Mouse (Mus musculus): ENCODE results near the gene Dock3. TPM values are rescaled to one million over a fixed set of nuclear protein-coding genes. Genes with fewer than 3 reads are reported as not detected.

Dock3 gene
- polyA plus RNA-seq, 1 experiment from 2014 or later: 0.19 TPM

DNA sequence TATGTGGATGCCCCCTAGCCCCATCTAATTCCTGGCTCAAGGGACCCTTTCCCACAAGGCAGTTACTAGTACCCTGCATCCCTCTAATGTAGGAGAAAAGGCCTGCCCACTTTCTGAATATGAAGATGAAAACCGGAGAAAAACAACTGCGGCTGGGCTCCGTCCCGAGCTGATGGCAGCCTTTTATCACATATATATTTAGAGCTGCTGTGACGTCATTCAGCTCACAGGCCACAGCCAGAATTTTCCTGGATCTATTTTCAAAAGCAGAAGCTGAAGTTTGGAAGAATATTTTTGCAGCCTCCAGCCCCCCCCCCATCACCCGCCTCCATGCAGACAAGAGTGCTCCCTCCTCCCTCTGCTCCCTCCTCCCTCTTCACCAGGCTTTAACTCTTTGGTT is 27.9 kb upstream of the Dock3 start:
- in situ Hi-C loops (cut with MboI; ENCODE audit: low pct_unique_long_range_greater_than_20kb): no loop called here
- no peak for TF ChIP-seq CTCF (IDR thresholded peaks at IDR 0.05)
- no peak for ATAC-seq
- no peaks in the 10 kb centered on the region for H3K27me3 ChIP-seq
- ChIA-PET POLR2A (no interaction called here), CTCF (interaction anchor here (1.5 kb wide), 1 partner anchor 12 kb away, joined by 5 read pairs; no protein-coding TSS in a partner anchor)
- no peak for DNase-seq (ENCODE audit: low read depth, low spot score)

DNA sequence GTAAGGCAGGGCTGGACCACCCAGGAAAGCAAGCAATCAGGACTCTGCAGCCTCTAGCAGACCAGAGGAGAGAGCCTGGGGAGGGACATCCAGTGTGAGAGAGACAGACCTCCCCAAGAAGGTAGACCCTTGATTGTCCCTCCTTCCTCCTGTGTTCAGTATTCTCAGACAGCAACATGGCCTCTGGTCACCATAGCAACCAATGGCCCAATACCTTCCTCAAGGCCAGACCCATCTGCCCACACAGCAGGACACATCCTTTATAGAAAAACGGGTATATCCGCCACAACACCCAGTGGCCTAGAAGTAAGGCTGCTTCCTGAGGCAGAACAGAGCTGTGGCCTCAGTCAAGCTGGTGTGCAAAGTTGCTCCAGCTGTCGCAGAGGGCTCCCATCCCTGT is 23.9 kb upstream of the Dock3 start:
- POLR2A ChIA-PET: no interaction called here
- in situ Hi-C loops (cut with MboI; ENCODE audit: low pct_unique_long_range_greater_than_20kb): no loop called here
- H3K27me3 ChIP-seq: no peaks in the 10 kb centered on the region
- CTCF ChIA-PET: no interaction called here
- DNase-seq (ENCODE audit: low read depth, low spot score) (no peak), ATAC-seq (no peak)
- no peak for TF ChIP-seq CTCF (IDR thresholded peaks at IDR 0.05)

DNA sequence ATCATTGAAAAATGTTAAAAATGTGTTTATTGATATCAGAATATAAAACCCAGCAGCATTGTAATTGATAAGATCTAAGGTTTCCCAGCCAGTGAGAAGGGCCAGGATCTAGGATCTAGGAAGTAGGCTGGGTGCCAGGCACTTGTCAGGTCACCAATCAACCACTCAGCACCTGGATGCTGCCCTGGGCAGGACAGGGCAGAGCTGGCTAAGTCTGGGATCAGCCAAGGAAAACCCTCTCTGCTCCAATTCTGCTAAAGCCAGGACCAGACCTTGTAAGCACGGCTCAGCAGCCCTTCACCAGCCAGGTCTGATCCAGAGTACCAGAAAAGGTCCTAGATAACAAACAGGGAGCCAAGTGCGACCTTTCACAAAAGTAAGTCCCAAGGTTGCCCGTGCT is 23.2 kb upstream of the Dock3 start:
- in situ Hi-C loops (cut with MboI; ENCODE audit: low pct_unique_long_range_greater_than_20kb): no loop called here
- ChIA-PET CTCF (no interaction called here), POLR2A (no interaction called here)
- H3K27me3 ChIP-seq: no peaks in the 10 kb centered on the region
- no peak for TF ChIP-seq CTCF (IDR thresholded peaks at IDR 0.05)
- DNase-seq (ENCODE audit: low read depth, low spot score) (no peak), ATAC-seq (no peak)

DNA sequence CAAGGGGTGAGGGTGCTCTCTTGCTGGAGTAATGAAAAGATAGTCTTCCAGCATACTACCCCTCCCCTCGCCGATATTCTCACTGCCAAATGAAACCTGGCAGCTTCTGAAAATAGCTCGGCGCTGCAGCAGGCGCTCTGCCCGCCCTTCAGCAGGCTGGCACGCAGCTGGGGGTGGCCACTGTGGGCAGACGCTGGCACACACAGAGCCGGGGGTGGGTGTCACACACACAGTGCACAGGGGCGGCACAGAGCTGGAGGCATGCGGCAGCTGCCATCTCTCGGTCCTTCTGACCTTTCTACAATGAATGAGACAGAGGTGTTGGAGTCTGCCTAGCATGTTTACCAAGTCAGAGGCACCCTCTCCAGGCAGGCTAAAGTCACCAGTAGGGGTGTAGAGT is 22.8 kb upstream of the Dock3 start:
- in situ Hi-C loops (cut with MboI; ENCODE audit: low pct_unique_long_range_greater_than_20kb): no loop called here
- ChIA-PET POLR2A (no interaction called here), CTCF (interaction anchor here (0.9 kb wide), 1 partner anchor 59 kb away, joined by 3 read pairs; no protein-coding TSS in a partner anchor)
- no peaks in the 10 kb centered on the region for H3K27me3 ChIP-seq
- ATAC-seq: no peak
- DNase-seq (ENCODE audit: low read depth, low spot score): no peak
- TF ChIP-seq CTCF (IDR thresholded peaks at IDR 0.05): no peak

DNA sequence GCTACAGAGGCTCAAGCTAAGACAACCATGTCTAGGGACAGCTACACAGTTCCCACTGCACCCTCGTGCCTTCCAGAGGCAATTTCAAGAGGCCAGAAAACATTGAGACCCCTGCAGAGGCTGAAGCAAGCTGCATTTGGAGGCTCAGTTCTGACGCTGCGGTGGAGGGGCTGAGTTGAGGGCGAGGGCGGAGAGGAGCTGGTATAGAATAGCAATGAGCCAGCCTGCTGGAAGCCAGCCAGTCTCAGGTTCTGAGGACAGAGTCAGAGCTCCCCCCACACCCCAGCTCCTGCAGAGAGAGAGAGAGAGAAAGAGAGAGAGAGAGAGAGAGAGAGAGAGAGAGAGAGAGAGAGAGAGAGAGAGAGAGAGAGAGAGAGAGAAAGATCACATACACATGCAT is 20.5 kb upstream of the Dock3 start:
- CTCF ChIA-PET: no interaction called here
- POLR2A ChIA-PET: no interaction called here
- in situ Hi-C loops (cut with MboI; ENCODE audit: low pct_unique_long_range_greater_than_20kb): no loop called here
- TF ChIP-seq CTCF (IDR thresholded peaks at IDR 0.05): no peak
- H3K27me3 ChIP-seq: no peaks in the 10 kb centered on the region
- ATAC-seq (no peak), DNase-seq (ENCODE audit: low read depth, low spot score) (no peak)

DNA sequence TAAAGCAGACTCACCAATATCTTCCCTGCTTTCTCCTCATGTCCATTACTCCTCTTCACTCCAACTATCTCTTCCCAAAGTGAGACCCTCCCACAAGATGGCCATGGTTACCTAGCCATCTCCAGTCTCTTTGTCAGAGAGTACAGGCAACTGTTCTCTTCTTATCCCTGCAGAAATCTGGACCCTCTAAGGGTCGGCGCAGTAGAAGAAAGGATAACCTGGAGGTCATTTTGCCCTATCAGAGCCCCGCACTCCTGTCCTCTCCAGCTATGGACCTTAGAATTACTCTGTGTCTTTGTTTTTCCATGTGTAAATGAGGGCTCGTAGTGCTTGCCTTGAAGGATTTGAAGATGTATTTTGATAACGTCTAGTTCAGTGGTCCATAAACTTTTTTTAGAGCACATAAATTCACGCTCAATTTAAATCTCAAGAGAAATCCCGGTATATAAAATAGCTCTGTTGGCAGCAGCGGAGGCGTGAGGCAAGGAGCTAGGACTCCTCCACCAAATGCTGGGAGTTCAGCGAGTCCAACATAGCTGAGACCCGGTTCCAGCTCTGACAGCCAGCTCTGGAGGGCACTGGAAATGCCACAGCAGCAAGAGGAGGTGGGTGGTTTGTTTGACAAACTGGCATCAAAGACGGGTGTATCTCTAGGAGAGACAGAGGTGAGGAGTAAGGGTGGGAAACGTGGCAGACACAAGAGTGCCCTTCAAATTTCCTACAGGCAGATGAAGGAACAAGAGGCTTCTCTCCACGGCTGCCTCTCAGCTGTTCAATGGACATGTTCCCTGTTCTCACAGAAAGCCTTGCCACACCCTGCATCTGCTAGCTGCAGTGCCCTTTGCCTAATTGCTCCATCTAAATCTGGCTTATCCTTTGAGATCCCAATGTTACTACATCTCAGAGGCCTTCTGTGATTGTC is 19.0 kb upstream of the Dock3 start:
- ChIA-PET CTCF (no interaction called here), POLR2A (no interaction called here)
- no peaks in the 10 kb centered on the region for H3K27me3 ChIP-seq
- DNase-seq (ENCODE audit: low read depth, low spot score): no peak
- TF ChIP-seq CTCF (IDR thresholded peaks at IDR 0.05): no peak
- ATAC-seq: no peak
- in situ Hi-C loops (cut with MboI; ENCODE audit: low pct_unique_long_range_greater_than_20kb): no loop called here

DNA sequence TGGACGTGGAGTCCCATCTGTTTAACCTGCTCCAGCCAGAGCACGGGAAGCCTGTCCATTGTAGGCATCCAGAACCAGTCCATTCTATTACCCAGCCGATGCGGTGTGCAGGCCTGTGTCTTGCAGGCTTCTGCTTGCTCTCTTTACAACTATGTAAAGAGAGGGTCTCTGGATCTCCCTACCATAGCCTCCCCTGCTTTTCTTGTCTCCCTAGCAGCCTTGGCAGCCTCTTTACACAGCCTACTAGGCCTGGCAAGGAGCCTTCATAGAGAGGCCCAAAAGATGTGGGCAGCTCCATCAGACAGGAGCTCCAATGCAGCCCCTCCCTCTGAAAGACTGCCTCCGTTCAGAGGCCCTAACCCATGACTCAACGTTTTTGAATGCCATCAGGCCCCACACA is 17.4 kb upstream of the Dock3 start:
- POLR2A ChIA-PET: no interaction called here
- CTCF ChIA-PET: no interaction called here
- in situ Hi-C loops (cut with MboI; ENCODE audit: low pct_unique_long_range_greater_than_20kb): loop anchor here (5.0 kb wide), 1 partner anchor 38 kb away; the partner anchor contains the start of gene Mapkapk3

DNA sequence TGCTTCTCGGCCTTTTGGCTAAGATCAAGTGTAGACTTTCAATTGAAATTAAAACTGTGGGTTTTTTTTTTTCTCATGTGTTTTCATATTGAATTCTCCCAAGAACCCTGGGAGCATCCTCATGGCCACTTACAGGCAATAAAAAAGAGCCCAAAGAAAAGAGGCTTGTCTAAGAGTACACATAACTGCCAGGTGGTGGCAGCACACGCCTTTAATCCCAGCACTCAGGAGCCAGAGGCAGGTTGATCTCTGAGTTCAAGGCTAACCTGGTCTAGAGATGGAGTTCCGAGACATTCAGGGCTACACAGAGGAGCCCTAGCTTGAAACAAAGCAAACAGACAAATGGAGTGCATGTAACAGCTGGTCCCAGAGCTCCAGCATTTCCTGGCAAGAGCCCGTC is 14.5 kb upstream of the Dock3 start:
- POLR2A ChIA-PET: no interaction called here
- no peak for ATAC-seq
- H3K27me3 ChIP-seq: peaks cover 17% of the 10 kb centered on the region
- in situ Hi-C loops (cut with MboI; ENCODE audit: low pct_unique_long_range_greater_than_20kb): loop anchor here (5.0 kb wide), 1 partner anchor 41 kb away; the partner anchor contains the start of gene Mapkapk3
- CTCF ChIA-PET: interaction anchor here (0.9 to 1.2 kb wide), 3 partner anchors 11 to 46 kb away, joined by 3 to 6 read pairs (median 3); partner anchors contain the start of gene Mapkapk3
- DNase-seq (ENCODE audit: low read depth, low spot score): no peak
- TF ChIP-seq CTCF (IDR thresholded peaks at IDR 0.05): peak; percentile 70

More for the DNA sequence above, 17.4 kb upstream of the Dock3 start:
- no peaks in the 10 kb centered on the region for H3K27me3 ChIP-seq
- ATAC-seq (no peak), DNase-seq (ENCODE audit: low read depth, low spot score) (no peak)
- TF ChIP-seq CTCF (IDR thresholded peaks at IDR 0.05): no peak

DNA sequence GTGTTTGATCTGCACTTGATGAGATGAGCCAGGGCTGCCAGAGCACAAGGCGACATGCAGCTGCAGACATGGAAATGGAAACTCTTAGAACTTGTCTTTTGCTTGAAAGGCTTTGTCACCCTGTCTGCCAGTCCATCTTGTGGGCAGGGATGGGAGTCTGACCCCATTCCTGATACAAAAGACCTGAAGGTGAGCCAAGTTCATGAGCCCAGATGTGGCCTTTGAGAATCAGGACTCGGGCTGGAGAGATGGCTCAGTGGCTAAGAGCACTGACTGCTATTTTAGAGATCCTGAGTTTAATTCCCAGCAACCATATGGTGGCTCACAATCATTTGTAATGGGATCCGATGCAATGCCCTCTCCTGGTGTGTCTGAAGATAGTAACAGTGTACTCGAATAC is 13.6 kb upstream of the Dock3 start:
- POLR2A ChIA-PET: no interaction called here
- peaks cover 26% of the 10 kb centered on the region for H3K27me3 ChIP-seq
- ATAC-seq: no peak
- CTCF ChIA-PET: interaction anchor here (1.0 kb wide), 1 partner anchor 46 kb away, joined by 3 read pairs; no protein-coding TSS in a partner anchor
- no peak for DNase-seq (ENCODE audit: low read depth, low spot score)
- TF ChIP-seq CTCF (IDR thresholded peaks at IDR 0.05): no peak
- in situ Hi-C loops (cut with MboI; ENCODE audit: low pct_unique_long_range_greater_than_20kb): loop anchor here (5.0 kb wide), 1 partner anchor 42 kb away; the partner anchor contains the start of gene Mapkapk3

DNA sequence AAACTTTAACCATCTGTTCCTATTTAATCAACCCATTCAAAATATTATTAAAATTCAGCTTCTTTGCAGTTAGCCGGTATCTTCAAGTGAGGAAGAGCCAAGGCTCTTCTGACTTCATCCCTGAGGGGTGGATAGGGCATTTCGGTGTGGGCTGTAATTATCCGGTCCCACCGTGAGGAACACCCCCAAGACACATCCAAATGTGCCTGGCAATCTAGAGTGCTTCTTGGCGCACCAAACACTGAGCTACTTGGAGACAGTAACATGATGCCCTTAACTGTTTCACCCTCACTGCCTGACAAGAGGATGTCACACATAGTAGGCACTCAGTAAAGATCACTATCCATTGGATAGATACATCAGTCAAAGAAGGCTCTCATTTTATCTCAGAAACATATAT is 4.4 kb upstream of the Dock3 start:
- in situ Hi-C loops (cut with MboI; ENCODE audit: low pct_unique_long_range_greater_than_20kb): no loop called here
- TF ChIP-seq CTCF (IDR thresholded peaks at IDR 0.05): no peak
- POLR2A ChIA-PET: no interaction called here

DNA sequence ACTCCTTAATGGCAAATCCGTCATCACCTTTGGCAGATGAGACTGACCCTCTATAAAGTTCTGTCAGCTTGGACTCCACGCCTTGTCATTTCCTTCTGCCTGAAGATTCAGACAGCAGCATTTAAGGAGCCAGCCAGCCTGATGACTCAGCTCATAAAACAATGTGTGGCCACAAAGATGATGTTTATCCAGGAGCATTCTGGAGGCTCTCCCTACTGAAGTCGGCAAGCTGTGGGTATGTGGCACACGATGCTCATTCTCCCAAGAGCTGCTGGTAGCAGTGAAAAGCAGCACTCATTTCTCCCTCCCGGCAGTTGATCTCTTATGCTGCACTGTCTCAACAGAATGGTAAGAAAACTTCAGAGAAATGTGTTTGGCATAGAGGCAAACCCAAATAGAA is 3.6 kb upstream of the Dock3 start:
- peak; percentile 87 for ATAC-seq
- POLR2A ChIA-PET: no interaction called here
- in situ Hi-C loops (cut with MboI; ENCODE audit: low pct_unique_long_range_greater_than_20kb): no loop called here
- H3K27me3 ChIP-seq: peaks cover 63% of the 10 kb centered on the region
- CTCF ChIA-PET: interaction anchor here (1.1 kb wide), 1 partner anchor 11 kb away, joined by 3 read pairs; no protein-coding TSS in a partner anchor
- peak; percentile 42 for DNase-seq (ENCODE audit: low read depth, low spot score)
- TF ChIP-seq CTCF (IDR thresholded peaks at IDR 0.05): no peak

More for the DNA sequence above, 4.4 kb upstream of the Dock3 start:
- ATAC-seq (no peak), DNase-seq (ENCODE audit: low read depth, low spot score) (no peak)
- CTCF ChIA-PET: no interaction called here
- peaks cover 65% of the 10 kb centered on the region for H3K27me3 ChIP-seq
